Mouse (Mus musculus): ENCODE results near the gene Fez1. TPM values are rescaled to one million over a fixed set of nuclear protein-coding genes. Genes with fewer than 3 reads are reported as not detected.

The Fez1 gene
- 2.3 and 2.6 TPM in 2 replicates for polyA plus RNA-seq (2015; fragmentation: Nextera tagmentation; extraction: Ambion mirVana)

DNA sequence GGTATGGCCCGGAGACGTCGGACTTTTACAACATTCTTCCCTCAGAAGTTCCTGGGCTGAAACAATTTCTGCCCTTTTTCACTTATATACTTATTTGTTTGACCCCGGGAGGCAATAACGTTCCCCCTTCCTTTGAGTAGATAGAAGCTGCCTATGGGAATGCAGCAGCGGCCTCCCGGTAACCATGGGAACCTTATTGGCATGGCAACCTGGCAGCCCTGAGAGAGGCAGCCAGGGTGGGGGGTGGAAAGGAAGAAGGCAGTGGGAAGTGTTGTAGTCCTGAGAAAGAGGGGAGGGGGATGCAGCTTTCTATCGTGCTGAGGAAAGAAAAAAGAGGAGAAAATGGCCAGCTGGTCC, at the start of gene Fez1:
Fez1 (plus strand) TSS at position 221 of the 357 bp plus-strand sequence.
- Histone ChIP-seq H3K4me2 (peak within 1 kb of the TSS; percentile 33), H3K4me3 (no peak within 1 kb of the TSS), H3K9me3 (no peaks in the 10 kb centered on the region), H3K9ac (no peak within 1 kb of the TSS), H3K36me3 (no peaks in the 10 kb centered on the region), H3K27ac (replicated peaks) (no peak within 1 kb of the TSS), H3K4me1 (0 out of 2 replicates have a peak, but pooled peaks cover 8% of the 10 kb centered on the region), H3K27me3 (replicated peaks) (no peaks in the 10 kb centered on the region)
- no peak for ATAC-seq (ENCODE audit: extremely low read depth, insufficient number of reproducible peaks, low FRiP score, low TSS enrichment)
- 6% methylated on average over 8 of the region's 8 CpGs for WGBS

DNA sequence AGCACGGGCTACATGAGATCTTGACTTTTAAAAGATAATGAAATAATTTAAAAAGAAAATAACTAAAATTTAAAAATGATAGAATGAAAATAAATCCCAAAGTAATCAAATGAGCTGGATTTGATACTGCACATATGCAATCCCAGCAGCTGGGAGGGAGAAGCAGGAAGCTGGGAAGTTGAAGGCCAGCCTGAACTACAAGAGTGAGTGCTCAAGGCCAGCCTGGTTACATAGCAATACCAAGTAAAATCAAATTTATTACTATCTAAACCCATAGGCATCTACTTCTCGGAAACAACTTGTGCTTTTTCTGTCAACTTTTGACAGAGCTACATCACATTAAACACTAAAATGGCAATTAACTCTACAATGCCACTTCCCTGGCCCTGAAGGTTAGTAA, 37.7 kb upstream of the Fez1 start:
- no peak overlapping the region for H3K4me3 ChIP-seq
- H3K9me3 ChIP-seq = no peaks in the 10 kb centered on the region; the same call in 1 of the 2 replicates
- ATAC-seq (ENCODE audit: extremely low read depth, insufficient number of reproducible peaks, low FRiP score, low TSS enrichment) = no peak
- H3K36me3 ChIP-seq = peaks cover 94% of the 10 kb centered on the region
- 86% methylated on average over 2 of the region's 2 CpGs for WGBS
- H3K4me2 ChIP-seq = no peak overlapping the region
- H3K27ac ChIP-seq (replicated peaks) = no peak overlapping the region
- H3K9ac ChIP-seq = no peak overlapping the region
- no peaks in the 10 kb centered on the region for H3K27me3 ChIP-seq (replicated peaks)
- no peaks in the 10 kb centered on the region for H3K4me1 ChIP-seq

DNA sequence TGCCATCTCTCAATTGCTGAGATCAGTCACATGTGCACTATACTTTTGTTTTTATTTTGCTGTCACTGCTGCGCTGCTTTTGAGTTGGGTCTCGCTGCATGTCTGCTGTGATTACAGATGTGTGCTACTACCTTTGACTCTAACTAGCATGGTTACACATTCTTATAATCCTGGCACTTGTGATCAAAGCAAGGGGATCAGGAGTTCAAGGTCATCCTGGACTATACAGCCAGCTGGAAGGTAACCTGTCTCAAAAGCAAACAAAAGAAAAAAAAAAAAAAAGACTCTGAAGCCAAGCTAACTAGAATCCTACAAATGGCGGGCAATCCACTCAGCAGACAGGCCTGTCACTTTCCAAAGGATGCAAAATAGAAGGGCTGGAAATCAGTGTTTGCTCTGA, 29.5 kb upstream of the Fez1 start:
- no peak for ATAC-seq (ENCODE audit: extremely low read depth, insufficient number of reproducible peaks, low FRiP score, low TSS enrichment)
- no peak overlapping the region for H3K4me3 ChIP-seq
- peaks cover 28% of the 10 kb centered on the region for H3K4me1 ChIP-seq
- peaks cover 56% of the 10 kb centered on the region for H3K36me3 ChIP-seq
- no peaks in the 10 kb centered on the region for H3K27me3 ChIP-seq (replicated peaks)
- H3K4me2 ChIP-seq = no peak overlapping the region
- no peak overlapping the region for H3K9ac ChIP-seq
- H3K27ac ChIP-seq (replicated peaks) = no peak overlapping the region
- H3K9me3 ChIP-seq = no peaks in the 10 kb centered on the region; the same call in 1 of the 2 replicates
- WGBS = 87% methylated on average over 3 of the region's 3 CpGs

DNA sequence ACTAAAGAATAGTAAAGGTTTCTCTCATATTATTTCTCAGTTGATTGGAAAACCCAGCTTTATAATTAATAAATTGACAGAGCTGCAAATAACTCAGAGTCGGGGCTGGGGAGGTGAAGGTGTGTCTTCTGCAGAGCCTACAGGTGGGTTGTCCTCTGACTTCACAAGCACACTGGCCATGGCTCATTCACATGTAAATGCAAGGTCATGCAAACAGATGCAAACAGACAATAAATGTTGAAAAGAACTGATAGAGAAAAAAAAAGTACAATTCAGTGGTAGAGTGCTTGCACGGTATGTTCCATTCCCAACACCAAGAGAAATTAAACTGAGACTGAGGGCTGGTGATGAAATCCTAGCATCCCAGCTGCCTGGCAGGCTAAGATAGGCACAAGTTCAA, 27.2 kb upstream of the Fez1 start:
- peaks cover 28% of the 10 kb centered on the region for H3K4me1 ChIP-seq
- no peaks in the 10 kb centered on the region for H3K9me3 ChIP-seq
- H3K27me3 ChIP-seq (replicated peaks) = no peaks in the 10 kb centered on the region
- H3K4me2 ChIP-seq = no peak overlapping the region
- no peak overlapping the region for H3K4me3 ChIP-seq
- H3K9ac ChIP-seq = no peak overlapping the region
- peaks cover 34% of the 10 kb centered on the region for H3K36me3 ChIP-seq
- ATAC-seq (ENCODE audit: extremely low read depth, insufficient number of reproducible peaks, low FRiP score, low TSS enrichment) = no peak
- no peak overlapping the region for H3K27ac ChIP-seq (replicated peaks)
- 85% methylated on average over 2 of the region's 2 CpGs for WGBS

DNA sequence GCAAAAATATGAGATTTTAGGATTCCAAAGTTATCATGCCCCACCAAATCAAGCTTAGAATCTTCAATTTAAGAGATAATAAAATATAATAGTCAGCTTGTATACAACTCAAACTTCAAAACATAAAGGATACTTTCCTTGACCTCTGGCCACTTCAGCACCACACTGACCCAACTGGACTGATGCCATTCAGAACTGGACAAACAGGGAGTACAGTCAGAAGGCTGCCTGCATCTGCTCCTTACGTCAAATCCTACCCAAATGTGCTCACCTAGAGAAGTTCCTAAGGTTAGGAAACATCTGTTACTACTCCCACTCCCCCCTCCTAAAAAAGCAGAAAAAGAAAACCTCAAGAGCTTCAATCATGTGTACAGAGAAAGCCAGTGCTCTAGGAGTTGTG, 26.1 kb upstream of the Fez1 start:
- peaks cover 23% of the 10 kb centered on the region for H3K36me3 ChIP-seq
- no peak overlapping the region; the same call in 1 of the 2 replicates for H3K9ac ChIP-seq
- no peak for ATAC-seq (ENCODE audit: extremely low read depth, insufficient number of reproducible peaks, low FRiP score, low TSS enrichment)
- H3K27me3 ChIP-seq (replicated peaks) = no peaks in the 10 kb centered on the region
- peaks cover 28% of the 10 kb centered on the region for H3K4me1 ChIP-seq
- H3K27ac ChIP-seq (replicated peaks) = no peak overlapping the region
- no peaks in the 10 kb centered on the region for H3K9me3 ChIP-seq
- 71% methylated on average over 1 of the region's 1 CpGs for WGBS
- peak overlapping the region; percentile 87 for H3K4me2 ChIP-seq
- 0 out of 2 replicates have a peak overlapping the region, but pooled peaks have one; percentile 96 for H3K4me3 ChIP-seq

DNA sequence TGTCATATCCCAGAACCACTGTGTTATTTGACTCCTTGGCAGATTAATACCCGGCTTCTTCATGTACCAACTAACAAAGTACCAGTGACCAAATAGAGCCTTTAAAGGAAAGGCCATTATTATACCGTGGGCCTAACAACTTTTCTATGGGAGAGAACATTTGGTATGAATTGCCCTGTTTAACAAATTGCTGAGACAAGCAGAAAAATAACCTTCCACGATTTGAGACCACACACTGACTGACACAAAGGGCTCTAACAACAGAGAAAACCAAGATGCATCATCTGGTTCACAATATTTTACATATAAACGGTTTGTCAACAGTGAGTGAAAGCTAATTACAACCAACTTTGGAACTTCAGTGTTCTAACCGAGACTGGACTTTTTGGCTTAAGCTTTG, 25.4 kb upstream of the Fez1 start:
- no peak for ATAC-seq (ENCODE audit: extremely low read depth, insufficient number of reproducible peaks, low FRiP score, low TSS enrichment)
- H3K36me3 ChIP-seq = peaks cover 17% of the 10 kb centered on the region
- WGBS = 20% methylated on average over 5 of the region's 5 CpGs

DNA sequence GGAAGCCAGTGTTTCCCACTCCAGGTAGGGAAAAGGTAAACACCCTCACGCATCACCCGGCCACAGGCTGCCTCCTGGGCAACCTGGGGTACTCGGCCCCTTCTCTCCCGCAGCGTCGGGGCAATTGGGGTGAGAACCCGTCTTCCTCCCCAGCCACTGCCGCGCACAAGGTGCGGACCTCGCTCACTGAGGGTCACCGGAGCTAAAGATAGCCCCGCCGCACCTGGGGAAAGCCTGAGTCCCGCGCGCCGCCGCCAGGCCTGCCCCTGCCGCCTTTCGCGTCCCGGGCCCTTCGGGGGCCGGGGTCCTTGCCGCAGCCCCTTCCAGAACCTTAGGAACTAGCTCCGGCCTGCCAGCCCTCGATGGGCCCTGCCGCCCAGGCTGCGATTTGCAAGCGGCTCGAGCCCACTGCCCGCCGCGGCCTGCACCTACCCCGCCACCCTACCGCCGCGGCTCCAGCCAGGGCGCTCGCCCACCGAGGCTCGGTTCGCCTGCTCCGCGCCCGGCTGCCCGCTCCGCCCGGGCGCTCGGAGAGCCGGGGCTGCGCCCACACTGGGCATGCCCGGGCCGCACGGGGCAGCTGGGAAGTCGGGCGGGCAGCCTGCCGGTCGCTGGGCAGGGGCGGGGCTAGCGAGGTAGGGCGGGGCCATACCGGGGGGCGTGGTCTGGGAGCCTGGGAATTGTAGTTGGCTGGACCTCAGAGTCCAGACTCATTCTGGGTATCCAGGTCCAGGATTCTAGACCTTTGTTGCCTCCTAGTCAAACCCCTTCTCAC, 24.7 kb upstream of the Fez1 start, which contains the start of gene Ei24:
Ei24 (minus strand) TSS at position 613 of the 775 bp plus-strand sequence.
- peak; percentile 97 for ATAC-seq (ENCODE audit: extremely low read depth, insufficient number of reproducible peaks, low FRiP score, low TSS enrichment)
- H3K9me3 ChIP-seq = no peaks in the 10 kb centered on the region
- peak within 1 kb of the TSS; percentile 96 for H3K4me3 ChIP-seq
- peaks cover 9% of the 10 kb centered on the region for H3K36me3 ChIP-seq
- under 1% methylated on average over 66 of the region's 66 CpGs for WGBS
- peak within 1 kb of the TSS; percentile 66 for H3K27ac ChIP-seq (replicated peaks)
- peak within 1 kb of the TSS; percentile 87 for H3K4me2 ChIP-seq
- H3K9ac ChIP-seq = peak within 1 kb of the TSS; percentile 98
- no peaks in the 10 kb centered on the region for H3K27me3 ChIP-seq (replicated peaks)
- peaks cover 28% of the 10 kb centered on the region for H3K4me1 ChIP-seq

More for the DNA sequence above, 25.4 kb upstream of the Fez1 start:
- H3K9ac ChIP-seq = peak overlapping the region; percentile 98
- H3K27me3 ChIP-seq (replicated peaks) = no peaks in the 10 kb centered on the region
- peak overlapping the region; percentile 96 for H3K4me3 ChIP-seq
- H3K4me2 ChIP-seq = peak overlapping the region; percentile 87
- no peak overlapping the region for H3K27ac ChIP-seq (replicated peaks)
- no peaks in the 10 kb centered on the region for H3K9me3 ChIP-seq
- peaks cover 28% of the 10 kb centered on the region for H3K4me1 ChIP-seq

DNA sequence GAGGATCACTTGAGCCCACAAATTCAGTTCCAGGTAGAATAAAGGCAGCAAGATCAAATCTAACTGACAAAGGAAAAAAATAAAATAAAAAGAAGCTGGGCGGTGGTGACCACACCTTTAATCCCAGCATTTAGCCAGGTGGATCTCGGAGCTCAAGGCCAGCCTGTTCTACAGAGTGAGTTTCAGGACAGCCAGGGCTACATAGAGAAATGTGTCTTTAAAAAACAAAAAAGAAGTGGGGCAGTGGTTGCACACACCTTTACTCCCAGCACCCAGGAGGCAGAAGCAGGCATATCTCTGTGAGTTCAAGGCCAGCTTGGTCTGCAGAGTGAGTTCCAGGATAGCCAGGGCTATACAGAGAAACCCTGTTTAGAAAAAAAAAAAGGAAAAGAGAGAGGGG, 19.7 kb upstream of the Fez1 start:
- H3K4me2 ChIP-seq = no peak overlapping the region
- no peaks in the 10 kb centered on the region for H3K4me1 ChIP-seq
- H3K27me3 ChIP-seq (replicated peaks) = no peaks in the 10 kb centered on the region
- no peak overlapping the region for H3K27ac ChIP-seq (replicated peaks)
- no peaks in the 10 kb centered on the region for H3K9me3 ChIP-seq
- no peak overlapping the region for H3K4me3 ChIP-seq
- 68% methylated on average over 2 of the region's 2 CpGs for WGBS
- no peaks in the 10 kb centered on the region for H3K36me3 ChIP-seq
- ATAC-seq (ENCODE audit: extremely low read depth, insufficient number of reproducible peaks, low FRiP score, low TSS enrichment) = no peak
- H3K9ac ChIP-seq = no peak overlapping the region

DNA sequence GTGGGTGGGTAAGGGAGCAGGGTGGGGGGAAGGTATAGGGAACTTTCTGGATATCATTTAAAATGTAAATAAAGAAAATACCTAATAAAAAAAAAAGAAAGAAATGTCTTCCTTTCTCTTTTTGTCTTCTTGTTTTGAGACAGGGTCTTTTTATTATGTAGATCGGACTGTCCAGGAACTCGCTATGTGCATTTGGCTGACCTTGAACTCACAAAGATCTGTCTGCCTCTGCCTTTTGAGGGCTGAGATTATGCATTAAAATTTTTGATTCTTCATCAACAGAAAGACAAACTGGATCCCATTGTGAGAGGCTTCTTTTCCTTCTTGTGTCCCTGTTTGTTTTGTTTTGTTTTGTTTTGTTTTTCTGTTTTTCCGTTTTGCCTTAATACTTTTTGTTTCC, 18.7 kb upstream of the Fez1 start:
- Histone ChIP-seq H3K27ac (replicated peaks) (no peak overlapping the region), H3K4me2 (no peak overlapping the region), H3K4me3 (no peak overlapping the region), H3K9ac (no peak overlapping the region), H3K9me3 (no peaks in the 10 kb centered on the region), H3K27me3 (replicated peaks) (no peaks in the 10 kb centered on the region), H3K4me1 (no peaks in the 10 kb centered on the region), H3K36me3 (no peaks in the 10 kb centered on the region)
- ATAC-seq (ENCODE audit: extremely low read depth, insufficient number of reproducible peaks, low FRiP score, low TSS enrichment) = no peak
- 78% methylated on average over 3 of the region's 3 CpGs for WGBS

DNA sequence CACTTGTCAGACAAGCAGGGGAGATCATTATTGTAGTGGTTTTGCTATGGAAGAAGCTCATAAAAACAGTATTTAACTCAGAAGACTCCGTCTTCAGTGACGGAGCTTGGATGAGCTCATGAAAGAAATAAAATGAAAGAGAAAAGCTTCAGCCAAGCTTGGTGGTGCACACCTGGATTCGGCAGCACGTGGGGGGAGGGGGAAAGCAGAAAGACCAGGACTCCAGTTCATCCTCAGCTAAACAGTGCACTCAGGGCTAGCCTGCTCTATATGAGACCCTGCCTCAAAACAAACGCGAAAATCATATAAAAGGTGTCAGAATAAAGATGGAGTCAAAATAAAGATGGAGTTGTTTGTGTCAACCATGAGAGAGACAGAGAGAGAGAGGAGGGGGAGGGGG, 18.3 kb upstream of the Fez1 start:
- Histone ChIP-seq H3K27me3 (replicated peaks) (no peaks in the 10 kb centered on the region), H3K4me1 (no peaks in the 10 kb centered on the region), H3K4me2 (no peak overlapping the region), H3K9me3 (no peaks in the 10 kb centered on the region), H3K27ac (replicated peaks) (no peak overlapping the region), H3K4me3 (no peak overlapping the region), H3K36me3 (no peaks in the 10 kb centered on the region), H3K9ac (no peak overlapping the region)
- ATAC-seq (ENCODE audit: extremely low read depth, insufficient number of reproducible peaks, low FRiP score, low TSS enrichment) = no peak
- 73% methylated on average over 6 of the region's 6 CpGs for WGBS

DNA sequence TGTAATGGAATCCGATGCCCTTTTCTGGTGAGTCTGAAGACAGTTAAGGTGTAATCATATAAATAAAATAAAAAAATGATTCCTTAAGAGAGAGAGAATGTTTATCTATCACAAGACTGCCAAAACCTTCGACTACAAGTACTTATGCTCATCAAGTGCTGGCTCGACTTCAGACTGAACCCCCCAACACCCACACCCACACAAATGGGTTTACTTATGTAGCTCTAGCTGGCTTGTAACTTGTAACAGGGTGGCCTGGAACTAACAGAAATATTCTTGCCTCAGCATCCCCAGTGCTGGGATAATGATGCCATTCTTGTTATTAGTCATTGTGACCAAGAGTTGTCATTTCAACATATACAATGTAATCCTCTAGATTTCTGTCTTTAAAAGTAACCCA, 17.7 kb upstream of the Fez1 start:
- ATAC-seq (ENCODE audit: extremely low read depth, insufficient number of reproducible peaks, low FRiP score, low TSS enrichment) = no peak
- H3K9ac ChIP-seq = no peak overlapping the region
- H3K4me3 ChIP-seq = no peak overlapping the region
- no peaks in the 10 kb centered on the region for H3K36me3 ChIP-seq
- no peak overlapping the region for H3K27ac ChIP-seq (replicated peaks)
- 74% methylated on average over 3 of the region's 3 CpGs for WGBS
- H3K4me1 ChIP-seq = no peaks in the 10 kb centered on the region
- H3K4me2 ChIP-seq = no peak overlapping the region
- no peaks in the 10 kb centered on the region for H3K27me3 ChIP-seq (replicated peaks)
- no peaks in the 10 kb centered on the region for H3K9me3 ChIP-seq

All from heart, embryonic 13.5 days (tissue).